Mouse (Mus musculus) T-helper 1 cell (primary cell): ENCODE data around the gene Ica1.

ENCODE experiments used
- in situ Hi-C: fragments of 300-600 bp; cut with MboI, MseI; formaldehyde crosslinking; loops from one replicate; pipeline ENCODE4 v1.15.1; 2025; ENCODE audit warnings: high pct_unique_total_duplicates

The Ica1 gene

DNA sequence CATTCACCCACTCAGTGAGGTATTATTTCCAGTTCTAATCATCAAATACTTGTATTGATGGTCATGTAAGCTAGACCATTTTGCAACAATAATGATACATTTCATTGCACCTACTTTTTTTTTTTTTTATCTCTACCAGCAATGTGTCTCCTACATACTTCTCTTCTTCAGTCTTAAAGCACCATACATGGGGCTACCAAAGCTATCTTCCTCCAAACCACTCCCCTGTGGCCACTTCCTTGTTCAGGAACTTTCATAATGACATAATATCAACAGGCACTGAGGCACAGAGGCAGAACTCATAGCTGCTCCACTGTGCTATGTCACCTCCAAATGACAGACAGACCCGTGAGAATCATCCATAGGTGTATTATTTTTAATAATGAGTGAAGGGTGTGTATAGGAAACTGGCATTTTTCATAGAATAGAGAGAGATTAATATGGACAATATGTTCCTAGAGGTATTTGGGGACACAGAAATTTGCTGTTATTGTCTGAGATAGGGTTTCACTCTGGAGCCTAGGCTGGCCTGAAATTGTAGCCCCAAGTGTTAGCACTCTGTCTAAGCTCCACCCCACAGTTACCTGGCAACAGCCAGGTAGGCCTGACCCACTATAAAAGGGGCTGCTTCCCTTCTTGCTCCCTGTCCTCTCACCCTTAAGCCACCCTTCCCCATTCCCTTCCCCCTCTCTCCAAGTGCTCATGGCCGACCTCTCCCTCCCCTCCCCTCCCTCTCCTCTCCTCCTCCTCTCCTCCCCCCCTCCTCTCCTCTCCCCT lies 86.9 kb downstream of the Ica1 start:
- in situ Hi-C loops = no loop called here

DNA sequence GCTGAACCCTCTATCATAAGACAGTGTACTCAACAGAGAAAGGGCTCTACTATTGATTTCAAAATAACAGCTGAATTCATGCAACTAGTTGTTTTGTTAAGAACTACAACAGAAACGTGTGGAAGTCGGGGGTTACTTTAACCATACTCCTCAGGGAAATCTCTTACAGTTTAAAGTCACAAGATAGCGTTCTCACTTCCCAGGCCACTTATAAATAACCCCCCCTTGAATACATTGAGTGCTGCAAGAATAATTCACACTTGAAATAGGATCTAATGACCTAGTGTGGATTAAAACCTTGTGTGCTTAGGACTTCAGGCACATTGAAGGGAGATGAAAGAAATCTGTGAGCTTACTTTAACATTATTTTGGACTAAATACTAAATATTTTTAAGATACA lies 87.8 kb downstream of the Ica1 start:
- in situ Hi-C loops = no loop called here

DNA sequence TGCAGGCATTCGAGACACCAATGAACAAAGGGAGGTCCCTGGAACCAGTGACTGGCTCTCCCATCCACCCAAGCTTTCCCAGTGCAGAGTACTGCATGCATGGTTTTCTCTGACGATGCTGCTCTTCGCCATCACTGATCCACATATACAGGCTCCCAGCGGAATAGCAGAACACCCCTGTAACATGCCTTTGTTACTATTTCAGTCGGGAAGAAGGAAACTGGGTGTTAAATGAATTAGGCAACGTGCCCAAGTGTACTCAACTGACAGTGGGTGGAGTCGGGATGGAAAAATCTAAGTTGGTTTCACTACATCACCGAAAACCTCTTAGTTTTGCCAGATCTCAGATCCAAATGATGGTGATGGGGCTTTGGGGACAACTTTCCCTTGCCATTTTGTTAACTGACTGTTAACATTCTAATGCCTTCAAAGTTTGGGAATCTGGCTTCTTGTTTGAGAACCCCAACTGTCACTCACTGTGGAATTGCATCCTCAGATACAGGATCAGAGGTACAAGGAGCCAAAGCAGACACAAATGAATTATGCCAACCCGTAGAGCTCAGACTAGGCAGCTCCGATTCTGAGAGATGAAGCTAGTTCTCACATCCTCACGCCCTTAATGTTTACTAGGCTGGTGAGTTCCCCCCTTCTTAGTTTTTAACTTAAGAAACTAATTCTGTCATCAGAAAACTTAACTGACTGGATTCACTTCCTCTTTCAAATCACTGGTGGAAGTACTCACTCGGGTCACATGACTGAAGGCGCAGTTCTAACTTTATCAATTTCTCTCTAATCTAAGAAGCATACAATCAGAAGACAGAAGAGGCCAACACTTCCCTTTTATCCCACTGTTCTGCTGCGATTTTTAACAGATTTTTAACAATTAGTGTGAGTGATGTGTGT lies 91.4 kb downstream of the Ica1 start:
- in situ Hi-C loops = no loop called here

DNA sequence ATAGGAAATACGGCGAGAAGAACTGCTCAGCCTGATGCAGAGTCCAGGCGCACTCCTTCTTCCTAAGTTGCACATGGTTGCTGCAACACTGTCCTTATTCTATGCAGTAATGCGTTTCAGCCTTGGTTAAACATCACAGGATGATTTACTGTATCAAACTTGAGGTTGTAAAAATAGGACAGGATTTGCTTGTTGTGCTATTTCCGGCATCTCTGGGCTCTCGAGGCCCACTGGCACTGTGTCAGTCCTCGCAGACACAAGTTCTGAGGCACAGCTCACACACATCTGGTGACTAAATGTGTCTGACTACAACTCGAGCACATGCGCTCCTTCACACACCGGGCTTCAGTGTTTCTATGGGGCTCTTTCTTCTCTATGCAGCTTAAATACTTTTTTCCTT lies 94.9 kb downstream of the Ica1 start:
- in situ Hi-C loops = no loop called here

DNA sequence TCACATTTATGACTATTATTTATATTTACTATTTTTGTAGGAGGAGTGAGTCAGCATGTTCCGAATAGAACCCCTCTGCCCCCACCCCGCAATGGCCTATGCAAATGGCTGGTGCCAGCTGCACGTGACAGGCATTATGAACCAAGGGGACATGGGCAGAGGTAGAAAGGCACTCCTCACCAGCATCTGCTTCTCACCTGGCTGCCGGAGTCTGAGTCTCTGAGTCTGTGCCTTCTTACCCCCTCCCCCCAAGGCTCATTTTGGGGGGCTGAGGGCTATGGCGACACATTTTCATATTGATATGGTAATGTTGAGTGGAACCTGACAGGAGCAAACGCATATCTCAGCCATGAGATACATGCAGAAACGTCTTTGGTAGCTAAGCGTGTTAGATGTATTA lies 97.4 kb downstream of the Ica1 start:
- in situ Hi-C loops = no loop called here

DNA sequence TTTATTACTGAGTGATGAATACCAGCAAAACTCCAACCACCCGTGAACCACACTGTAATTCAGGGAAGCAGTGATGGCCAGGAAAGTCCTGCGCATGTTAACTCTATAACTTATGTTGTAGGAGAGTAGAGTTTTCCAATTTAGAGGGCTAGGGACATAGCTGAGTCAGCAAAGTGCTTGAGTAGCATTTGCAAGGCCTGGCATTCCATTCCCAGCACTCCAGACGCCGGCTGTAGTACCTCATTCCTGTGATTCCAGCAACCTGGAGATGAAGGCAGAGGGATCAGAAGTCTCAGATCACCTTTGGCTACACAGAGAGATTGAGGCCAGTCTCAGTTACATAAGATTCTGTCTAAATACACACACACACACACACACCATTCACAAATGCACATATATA lies 105.3 kb downstream of the Ica1 start:
- in situ Hi-C loops = no loop called here

DNA sequence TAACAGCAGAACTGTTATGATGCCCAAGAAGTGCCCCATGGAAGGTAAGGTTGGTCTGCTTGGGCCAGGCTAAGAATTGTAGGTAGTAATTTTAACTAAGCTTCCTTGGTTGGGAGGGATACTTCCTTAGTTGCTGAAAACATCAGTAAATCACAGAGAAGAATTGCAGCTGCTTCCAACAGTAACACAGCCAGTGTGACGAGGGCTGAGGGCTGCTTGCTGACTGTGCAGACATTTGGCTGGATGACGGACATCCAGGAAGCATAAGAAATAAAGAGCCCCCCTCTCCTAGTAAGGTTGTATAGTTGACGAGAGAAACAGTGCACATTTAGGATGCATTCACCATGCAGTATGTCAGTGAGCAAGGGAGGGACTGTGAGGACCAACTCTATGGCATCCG lies 108.9 kb downstream of the Ica1 start:
- in situ Hi-C loops = no loop called here

DNA sequence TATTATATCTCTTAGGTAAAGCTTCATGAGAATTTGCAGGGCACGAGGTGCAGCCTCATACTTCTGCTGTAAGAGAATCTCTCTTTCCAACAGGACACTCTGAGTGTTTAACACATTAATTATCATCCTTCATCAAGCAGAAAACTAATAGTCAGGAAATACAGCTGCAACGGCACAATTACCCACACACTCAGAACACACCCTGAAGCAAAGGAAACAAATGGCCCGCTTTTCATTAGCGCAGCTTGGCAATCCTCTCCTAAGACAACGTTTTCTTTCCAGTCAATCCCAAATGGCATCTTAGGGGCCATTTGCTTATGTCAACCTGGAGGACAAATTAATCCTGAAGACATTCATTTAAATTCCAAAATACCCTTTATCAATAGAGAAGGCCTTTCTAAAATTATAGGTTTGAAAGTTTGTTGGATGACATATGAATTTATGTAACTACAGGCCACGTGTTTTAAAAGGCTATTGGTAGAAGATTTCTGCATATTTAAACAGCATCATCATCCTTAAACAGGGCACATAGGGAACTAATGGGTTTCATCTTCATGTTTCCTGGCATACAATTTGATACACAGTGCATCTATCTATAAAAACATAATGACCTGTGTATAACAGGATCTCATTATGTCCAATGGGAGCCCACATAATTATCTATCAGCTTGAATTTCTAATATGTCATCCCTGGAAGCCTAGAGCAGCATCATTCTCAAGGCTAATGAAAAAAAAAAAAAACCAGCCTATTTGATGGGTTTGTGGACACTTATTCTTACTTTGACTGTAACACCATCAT lies 110.1 kb downstream of the Ica1 start:
- in situ Hi-C loops = no loop called here

DNA sequence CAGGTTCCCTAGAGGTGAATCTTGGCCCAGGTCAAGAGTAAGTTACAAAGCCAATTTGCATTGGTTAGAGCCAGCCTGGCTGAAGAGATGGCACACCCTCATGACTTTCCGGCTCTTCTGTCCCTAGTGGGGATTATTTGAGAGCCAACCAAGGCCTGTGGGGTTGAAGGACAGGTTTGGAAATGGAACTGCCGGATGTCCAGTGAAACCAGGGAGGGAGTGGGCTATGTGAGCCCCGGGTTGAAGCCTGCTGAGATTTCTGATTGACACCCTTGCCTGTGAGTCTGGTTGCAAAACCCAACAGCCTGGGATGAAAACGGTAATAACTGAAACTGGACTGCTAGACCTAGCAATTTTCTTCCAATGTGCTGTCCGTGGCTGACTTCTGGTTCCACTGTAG lies 112.5 kb downstream of the Ica1 start:
- in situ Hi-C loops = no loop called here

DNA sequence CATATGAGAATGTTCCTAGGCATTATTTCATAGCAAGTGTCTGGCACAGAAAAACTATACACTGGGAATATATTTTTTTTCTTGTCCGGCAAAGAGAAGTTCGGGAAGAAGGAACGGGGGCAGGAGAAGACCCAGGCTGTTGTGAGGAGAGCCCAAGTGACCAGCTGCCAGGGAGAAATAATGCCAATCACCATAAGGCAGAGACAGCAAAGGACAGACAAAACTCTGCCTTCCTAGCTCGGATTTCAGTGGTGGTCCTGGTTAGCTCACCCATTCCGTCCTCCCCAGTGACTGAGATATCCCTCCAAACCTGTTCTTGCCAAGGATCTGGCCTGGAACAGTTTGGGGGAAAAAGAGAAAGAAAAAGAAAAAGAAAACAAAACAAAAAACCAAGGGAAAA lies 113.3 kb downstream of the Ica1 start:
- in situ Hi-C loops = no loop called here

DNA sequence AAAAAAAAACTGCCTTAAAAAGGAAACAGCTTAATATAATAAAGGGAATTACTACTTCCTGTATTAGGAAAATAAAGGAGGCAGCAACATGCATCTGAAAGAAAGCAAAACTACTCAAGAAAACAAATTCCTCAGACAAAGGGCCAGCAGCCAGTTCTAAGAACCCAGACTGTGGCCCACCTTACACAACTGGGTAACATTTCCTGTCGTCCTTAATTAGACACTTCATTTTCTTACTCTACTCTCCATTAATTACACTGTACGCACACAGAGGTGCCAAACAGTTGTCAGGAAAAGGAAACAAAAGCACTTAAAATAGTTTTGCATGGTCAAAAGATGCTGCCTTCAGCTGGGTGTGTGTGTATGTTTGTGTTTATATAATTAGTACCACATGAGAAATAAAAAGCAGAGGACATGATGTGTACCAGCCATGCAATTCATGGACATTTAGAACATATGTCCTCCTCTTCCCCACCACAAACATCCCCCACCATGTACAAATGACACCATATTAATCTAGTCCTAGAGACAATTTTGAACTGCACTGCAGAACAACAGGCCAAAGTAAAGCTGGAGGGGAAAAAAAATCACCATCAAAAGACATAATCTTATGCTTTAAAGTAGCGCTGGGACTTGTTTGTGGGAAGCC lies 115.1 kb downstream of the Ica1 start:
- in situ Hi-C loops = no loop called here

DNA sequence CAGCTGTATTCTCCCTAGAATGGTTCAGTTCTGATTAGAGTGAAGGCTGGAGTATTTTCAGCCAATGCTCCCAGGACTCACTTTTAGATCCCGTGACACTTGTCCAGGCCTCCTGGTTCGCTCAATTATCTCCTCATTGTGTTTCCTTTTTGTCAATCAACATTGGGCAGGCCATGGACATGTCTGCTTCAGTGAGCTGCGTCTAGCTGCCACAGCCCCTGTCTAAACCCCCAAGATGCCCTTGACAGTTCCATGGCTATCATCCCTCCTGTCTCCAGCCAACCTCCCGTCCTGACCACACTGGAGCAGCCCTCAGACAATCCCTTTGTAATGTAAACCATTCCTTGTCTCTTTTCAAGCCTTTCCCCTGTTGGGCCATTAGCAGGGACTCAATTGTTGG lies 116.9 kb downstream of the Ica1 start:
- in situ Hi-C loops = no loop called here

DNA sequence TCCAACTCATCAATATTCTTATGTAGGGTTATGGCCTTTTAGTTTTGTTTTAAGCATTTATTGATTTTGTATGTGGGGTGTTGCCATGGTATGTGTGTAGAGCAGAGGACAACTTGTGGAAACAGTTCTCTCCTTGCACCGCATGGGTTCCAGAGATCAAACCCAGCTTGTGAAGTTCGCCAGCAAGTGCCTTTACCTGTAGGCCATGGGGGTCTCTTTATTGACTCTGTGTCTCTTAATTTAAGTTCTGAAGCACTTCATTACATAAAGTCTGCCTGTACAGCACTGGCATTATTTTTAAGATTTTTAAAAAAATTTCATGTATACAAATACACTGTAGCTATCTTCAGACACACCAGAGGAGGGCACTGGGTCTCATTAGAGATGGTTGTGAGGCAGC lies 118.2 kb downstream of the Ica1 start:
- in situ Hi-C loops = no loop called here

DNA sequence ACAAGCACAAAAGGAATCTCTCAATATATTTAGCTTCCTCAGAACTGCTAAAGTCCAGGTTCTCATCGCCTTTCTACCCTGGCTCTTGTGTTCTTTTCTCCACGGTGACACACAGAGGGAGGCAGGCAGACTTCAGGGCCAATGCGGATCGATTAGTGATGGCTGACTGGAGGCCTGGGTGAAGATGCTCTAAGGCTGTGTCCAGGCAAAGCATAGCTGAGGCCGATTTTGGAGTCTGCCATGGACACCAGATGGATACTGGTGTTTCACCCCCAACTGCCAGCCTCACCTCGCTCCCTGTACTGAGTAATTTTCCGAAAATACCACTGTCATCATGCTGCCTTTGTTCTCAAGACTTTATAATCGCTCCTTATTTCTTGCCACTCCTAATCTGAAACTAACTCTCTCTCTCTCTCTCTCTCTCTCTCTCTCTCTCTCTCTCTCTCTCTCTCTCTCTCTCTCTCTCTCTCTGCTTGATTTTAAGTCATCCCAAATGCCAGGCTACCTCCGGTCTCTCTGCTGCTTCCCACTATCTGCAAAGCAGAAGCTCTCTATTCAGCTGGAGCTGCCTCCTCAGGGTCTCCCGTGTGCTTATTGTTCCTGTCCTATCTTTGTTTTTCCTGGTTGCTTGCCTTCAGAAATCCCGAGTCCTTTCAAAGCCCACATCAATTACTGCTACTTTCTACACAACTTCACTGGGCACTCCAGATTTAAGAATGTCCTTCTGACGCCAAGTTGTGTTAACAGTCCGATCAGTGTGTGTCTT lies 118.9 kb downstream of the Ica1 start:
- in situ Hi-C loops = no loop called here

DNA sequence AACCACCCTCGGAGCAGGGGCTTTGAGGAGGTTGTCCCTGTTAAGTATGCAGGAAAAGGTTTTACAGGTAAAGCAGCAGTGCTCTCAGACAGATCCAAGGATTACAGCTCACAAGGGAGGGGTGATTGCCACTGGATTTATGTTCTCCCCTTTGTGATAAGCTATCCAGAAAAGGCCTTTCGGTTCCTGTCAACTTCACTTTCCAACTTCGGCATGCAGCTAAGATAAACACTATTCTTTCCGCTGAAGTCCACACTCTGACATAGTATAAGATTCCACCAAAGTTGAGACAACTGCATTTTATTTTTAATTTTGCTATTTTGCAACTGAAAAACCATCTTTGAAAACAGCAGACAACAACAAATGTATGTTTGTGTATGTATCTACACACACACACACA lies 119.9 kb downstream of the Ica1 start:
- in situ Hi-C loops = no loop called here

DNA sequence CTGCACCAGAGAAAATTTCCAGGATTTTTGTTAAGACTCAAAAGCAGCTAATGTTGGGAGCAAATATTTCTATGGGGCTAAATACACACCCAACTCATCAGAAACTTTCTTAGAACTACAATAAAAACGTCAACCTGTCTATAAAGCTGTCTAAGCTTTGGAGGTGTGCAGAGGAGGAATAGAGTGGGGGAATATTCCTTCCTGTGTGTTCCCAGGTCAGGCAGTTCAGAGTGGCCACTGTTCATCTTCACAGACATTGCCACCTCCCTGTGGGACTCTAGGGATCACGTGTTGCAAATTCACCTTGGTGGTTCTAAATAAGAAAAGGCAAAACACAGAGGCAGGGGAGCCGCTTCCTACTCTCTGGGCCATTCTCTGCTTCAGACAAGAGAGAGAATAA lies 120.8 kb downstream of the Ica1 start:
- in situ Hi-C loops = no loop called here

DNA sequence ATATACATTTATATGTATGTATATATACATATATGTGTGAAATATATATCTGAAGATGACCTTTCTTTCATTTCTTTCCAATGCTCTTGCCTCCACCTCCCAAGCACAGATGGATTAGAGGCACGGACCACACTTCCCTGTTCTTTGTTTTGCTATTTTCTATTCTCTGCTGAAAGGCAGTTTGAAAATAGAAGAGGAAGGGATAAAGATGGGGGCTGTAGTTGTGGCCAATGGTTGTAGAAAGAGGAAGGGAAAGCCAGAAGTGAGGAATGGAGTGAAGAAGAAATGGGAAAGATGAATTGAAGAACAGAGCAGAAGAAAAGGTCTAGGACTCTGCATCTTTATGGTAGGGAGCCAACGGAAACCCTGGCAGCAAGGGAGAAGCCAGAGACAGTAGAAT lies 122.8 kb downstream of the Ica1 start:
- in situ Hi-C loops = no loop called here

DNA sequence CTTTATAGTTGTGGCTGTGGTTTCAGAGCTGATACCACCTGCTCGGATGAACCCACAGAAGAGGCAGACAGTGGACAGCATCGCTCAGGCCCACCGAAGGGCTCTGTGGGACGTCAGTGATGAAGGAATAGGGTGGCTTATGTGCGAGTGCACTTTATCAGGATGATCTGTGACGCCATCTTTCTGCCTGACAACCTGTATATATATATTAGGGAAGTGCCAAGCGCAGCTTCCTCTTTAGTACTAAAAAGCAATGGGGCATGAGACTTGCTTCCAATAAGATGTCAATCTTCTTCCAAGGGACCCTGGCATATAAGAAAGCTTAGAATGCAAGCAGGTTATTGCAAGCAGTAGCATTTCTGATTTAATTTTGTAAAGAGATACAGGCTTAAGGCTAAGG lies 127.9 kb downstream of the Ica1 start:
- in situ Hi-C loops = no loop called here

DNA sequence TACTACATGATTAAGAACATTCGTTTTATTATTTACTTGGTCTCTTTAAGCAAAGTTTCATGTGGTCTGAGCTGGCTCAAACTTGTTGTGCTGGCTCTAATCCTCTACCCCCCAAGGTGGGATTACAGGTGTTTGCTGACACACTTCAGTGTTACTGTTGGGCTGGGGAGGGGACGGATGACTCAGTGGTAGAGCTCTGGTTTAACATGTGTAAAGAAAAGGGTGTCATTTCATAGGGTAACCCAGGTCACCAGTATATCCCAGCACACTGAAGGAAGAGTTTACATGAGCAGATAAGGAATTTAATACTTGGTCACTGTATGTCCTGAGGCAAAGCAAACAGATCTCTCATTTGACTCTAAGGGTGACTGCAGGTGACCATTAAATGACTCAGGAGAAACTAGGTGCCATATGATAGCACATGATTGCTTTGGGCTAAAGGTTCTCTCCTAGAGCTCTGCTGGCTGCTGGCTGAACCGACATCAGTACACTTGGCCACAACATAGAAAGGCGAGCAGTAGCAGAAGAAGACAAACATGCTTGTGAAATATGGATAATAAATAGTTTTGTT lies 128.9 kb downstream of the Ica1 start:
- in situ Hi-C loops = no loop called here

DNA sequence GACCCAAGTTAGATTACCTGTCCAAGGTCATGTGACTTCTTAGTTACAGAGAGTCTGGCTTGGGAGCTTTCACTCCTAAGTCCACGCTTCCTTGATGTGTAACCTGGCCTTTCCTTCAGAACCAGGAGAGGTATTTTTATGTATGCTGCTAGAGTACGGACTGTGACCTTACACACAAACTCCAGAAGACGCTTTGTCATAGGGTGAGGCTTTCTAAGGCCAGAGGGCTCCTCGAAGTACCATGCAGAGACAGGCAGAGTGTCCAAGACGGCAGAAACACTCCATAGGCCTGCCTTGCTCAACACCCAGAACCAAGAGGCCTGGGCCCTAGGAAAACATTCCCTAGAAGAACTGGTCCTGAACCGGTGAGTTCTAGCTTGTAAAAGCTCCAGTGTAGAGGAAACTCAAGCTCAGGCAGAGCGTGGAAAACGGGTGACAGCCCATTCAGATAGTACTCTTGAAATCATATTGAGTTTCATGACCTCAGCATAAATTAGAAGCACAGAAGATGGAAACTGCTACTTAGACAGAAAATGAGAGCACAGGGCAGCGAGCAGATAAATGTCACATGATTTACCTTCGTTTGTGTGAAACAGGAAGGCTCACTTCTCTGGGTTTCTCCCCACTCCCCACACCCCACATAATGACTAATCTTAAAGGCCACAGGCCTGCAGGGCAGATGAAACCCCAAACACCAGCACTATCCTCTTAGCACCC lies 129.9 kb downstream of the Ica1 start:
- in situ Hi-C loops = no loop called here
